Mouse (Mus musculus): Measurements from ENCODE around the gene Dapk1. TPM values are rescaled to one million over a fixed set of nuclear protein-coding genes. Genes with fewer than 3 reads are reported as not detected.
A peak's percentile ranks its signal among the peaks of the same experiment; 100 is the strongest.

The Dapk1 gene
- total RNA-seq, 1 experiment from 2014 or later: 8.6 TPM

DNA sequence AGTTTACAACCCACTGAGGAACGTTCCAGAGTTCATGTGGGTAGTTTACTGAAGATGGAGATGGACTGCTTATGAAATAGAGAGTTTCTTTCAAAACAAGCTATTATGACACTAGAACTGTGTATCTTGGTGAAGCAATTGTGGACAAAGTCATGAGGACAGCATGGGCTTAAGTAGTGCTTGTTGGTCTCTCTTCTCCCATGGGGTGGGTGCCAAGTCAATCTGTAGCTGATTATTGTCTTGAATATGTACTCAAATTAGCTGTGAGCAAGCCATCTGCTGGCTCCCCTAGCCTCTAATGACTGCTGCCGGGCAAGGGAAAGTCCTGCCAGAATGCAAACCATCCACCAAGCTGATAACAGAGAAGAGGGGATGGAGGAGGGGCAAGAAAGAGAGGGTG is 58.3 kb downstream of the Dapk1 start:
- ATAC-seq (replicated peaks; ENCODE audit: low read depth, poor library complexity, severe bottlenecking): no peak

DNA sequence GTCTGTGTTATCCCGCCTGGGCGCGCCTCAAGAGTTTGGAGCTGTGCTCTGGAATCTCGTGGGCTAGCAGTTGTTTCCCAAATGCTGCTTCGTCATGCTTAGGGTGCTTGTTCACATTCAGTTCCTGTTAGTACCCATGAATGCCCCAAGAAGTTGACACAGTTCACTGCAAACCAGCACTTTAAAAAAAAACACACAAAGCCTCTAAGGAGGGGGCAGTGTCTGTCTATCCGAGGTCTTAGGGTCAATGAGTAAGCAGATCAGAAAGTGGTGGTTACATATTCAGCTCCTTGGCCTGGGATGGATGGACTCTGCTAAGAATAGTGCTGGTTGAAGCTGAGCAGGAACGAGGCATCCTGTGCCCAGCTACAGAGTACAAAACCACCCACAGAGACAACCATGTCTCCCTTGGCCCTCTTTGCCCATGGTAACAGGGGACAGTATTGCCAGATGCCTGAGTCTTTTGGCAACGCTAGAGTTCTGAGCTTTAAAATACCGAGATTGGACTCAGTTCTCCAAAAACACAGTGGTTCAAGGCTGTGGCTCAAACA is 59.0 kb downstream of the Dapk1 start:
- ATAC-seq (replicated peaks; ENCODE audit: low read depth, poor library complexity, severe bottlenecking): peak; percentile 45

DNA sequence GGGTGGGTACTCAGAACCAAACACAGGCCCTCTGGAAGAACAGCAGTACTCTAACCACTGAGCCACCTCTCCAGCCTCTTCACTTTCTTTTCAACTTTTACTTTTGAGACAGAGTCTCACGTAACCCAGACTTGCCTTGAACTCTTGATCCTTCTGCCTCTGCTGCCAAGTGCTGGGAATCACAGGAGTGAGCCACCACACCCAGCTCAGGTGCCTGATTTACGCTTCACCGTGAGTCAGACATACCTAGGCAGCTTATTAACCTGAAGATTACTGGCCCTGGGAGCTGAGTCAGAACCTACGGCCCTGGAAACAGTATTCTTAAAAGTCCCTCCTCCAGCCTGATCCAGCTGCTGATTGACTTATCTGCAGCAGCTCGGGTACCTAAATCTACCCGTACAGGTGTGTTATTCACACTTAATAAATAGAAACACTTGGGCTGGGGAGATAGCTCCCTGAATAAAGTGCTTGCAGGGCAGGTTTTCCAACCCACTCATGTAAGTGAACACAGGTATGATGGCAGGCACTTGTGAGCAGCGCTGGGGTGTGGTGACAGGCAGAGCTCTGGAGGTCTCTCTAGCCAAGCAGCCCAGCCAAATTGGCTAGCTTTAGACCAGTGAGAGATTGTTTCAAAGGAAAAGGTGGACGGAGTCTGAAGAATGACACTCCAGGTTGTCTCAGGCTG is 60.9 kb downstream of the Dapk1 start:
- ATAC-seq (replicated peaks; ENCODE audit: low read depth, poor library complexity, severe bottlenecking): no peak

DNA sequence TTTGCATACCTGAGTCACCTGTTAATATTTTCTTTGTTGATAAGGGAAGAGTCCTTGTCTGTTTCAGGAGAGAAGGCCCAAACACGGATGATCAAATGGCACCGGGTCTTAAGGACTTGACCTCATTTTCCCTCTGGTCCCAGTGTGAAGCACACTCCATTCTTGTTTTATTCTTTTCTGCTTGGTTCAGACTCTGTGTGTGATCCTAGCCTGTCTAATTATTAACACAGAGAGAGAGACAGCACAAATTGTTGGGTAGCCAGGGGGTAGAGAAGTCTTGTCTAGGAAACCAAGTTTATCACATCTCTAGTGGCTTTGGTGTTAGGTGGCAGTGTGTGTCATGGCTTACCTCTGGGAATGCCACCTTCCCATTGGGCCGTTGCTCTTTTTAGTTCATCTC is 62.3 kb downstream of the Dapk1 start:
- no peak for ATAC-seq (replicated peaks; ENCODE audit: low read depth, poor library complexity, severe bottlenecking)

DNA sequence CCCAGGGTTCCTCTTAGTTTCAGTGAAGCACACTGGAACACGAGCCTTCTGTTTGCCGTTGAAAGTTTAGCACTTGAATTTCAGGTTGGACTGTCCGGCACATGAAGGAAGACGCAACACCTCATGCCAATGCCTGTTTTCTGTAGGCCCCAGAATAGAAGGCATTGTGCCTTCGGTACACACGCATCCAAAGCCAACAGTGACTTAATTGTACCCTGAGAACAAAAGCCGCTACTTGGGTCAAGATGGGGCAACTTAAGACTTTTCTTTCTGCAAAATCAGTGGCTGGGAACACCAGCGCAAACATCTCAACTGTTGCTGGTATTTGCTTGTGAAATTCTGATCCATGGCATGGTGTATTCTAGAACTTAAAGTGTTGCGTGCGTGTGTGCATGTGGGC is 63.1 kb downstream of the Dapk1 start:
- no peak for ATAC-seq (replicated peaks; ENCODE audit: low read depth, poor library complexity, severe bottlenecking)

DNA sequence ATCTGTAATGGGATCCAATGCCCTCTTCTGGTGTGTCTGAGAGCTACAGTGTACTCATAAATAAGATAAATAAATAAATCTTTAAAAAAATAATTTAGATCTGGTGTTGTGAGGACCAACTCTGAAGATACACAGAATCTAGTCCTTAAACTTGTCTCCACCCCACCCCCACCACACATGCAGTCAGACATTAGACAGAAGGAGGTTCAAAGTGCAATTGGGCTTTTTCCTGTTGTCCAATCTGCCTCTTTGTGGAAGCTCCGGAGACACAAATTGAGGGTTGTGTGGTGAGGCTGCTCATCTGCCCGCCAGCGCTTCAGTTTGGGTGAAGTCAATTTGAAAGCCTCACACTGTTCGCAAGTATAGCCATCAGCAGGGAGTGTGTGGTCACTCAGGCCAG is 63.7 kb downstream of the Dapk1 start:
- no peak for ATAC-seq (replicated peaks; ENCODE audit: low read depth, poor library complexity, severe bottlenecking)

DNA sequence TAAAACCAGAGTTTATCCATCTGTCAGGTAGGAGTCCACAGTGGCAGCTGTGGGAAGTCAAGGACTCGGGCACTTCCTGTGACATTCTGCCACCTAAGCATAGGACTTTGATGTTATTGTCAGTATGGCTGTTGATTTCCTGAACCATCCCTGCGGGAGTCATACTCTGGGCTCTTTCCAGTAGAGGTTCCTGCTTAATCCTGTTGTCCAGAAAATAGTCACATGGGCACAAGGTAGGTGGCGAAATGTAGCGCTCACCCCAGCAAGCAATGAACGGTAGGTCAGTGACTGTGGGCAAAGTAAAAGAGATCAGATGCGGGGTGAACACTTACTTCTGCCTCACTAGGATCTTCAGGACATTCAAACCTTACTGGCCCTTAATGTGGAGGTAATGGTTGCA is 66.3 kb downstream of the Dapk1 start:
- no peak for ATAC-seq (replicated peaks; ENCODE audit: low read depth, poor library complexity, severe bottlenecking)

DNA sequence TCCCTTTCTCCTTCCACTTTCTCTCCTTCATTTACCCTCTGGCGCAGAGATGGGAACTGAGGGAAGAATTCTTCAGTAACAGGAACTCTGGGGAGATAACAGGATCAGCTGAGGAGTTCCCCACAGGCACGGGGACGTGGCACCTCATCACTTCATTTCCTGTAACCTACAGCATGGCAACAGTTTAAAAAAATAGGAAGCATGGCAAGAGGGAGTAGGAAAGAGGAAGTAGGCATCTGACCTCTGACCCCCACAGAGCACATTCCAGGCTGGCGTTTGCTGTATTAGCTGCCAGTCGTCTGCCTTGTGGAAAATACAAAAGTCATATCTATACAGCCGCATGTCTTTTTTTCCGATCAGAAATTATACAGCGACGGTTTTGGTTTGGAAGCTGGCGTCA is 68.9 kb downstream of the Dapk1 start:
- ATAC-seq (replicated peaks; ENCODE audit: low read depth, poor library complexity, severe bottlenecking): peak; percentile 43

DNA sequence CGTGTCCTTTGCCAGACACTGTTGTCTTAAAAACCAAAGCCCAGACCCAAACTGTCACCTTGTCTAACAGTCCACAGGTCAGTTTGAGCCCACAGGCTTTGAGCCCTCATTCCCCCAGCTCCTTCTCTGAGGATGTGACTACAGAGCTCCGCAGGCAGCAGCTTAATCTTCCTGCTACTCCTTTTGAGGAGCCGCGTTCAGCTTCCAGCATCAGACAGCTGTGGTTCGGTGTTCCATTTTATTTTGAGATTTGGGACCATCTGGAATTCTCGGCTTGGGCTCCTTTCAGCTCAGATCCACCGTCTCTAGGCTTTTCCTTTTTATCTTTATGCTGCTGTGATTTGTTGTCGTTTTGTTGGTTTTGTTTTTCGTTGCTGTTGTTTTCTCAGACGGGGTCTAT is 69.5 kb downstream of the Dapk1 start:
- ATAC-seq (replicated peaks; ENCODE audit: low read depth, poor library complexity, severe bottlenecking): no peak

DNA sequence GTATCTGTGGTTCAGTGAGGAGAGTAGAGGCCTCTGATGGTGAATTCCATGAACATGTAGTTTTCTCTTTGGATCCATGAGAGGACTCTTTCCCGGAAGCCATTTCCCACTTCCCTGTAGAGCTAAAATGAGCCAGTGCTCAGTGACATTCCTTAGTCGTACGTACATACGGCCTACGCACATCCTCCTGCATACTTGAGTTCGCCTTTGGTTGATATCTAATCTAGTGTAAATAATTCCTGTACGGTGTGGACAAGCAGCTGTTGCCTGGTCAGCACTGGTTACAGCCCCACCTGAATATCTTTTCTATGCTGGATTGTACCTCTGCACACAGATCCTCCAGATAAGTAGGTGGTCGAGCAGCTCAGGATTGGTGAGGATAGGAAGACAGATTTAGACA is 70.5 kb downstream of the Dapk1 start:
- no peak for ATAC-seq (replicated peaks; ENCODE audit: low read depth, poor library complexity, severe bottlenecking)

DNA sequence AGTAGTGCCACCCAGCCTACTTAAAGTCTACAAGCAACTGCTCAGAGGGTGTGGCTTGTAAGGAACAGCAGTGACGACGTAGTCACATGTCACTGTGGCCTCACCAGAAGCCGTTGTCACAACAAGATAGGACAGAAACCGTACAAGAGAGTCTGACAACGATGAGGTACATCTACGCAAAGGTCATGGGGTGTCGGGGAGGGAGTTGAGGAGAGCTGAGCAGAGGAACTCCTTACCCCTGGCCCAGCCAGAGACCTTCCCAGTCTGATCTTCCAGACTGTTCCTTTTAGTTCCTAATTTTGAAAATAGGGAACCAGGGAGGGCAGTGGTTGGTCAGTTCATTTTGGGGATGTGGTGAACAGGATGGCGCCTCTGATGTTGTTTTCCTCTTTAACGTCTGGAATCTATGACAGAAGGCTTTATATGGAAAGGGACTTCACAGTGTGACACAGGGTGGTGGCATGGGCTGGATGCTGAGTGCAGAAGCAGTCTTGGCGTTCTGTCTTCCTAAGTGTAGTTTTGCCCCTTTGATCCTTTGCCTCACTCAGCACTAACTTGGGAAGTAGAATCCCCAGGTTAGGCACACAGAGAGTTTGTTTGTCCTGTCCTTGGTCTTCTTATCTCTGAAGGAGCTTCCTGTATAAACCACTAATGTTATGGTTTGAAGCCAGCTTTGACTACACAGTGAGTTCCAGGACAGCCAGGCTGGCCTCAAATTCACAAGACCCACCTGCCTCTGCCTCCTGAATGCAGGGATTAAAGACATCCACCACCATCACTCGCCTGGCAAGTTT is 71.3 kb downstream of the Dapk1 start:
- ATAC-seq (replicated peaks; ENCODE audit: low read depth, poor library complexity, severe bottlenecking): peak; percentile 69

DNA sequence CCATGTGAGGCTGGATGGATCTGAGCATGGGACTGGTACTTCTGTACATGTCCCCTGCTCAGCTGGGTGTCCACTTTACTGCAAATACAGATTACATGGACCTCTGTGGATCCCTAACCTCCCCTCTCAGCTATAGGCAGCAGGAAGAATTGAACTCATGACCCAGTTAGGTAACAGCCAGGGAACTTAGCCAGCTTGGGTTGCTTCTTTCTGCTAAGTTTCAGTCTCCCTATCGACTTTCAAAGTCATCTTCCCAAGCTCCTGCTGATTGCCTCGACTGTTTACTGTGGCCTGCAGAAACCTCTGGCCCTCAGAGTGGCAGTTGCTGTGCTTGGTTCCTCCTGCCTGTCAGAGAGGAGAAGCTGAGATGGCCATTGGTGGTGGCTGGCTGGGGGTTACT is 72.6 kb downstream of the Dapk1 start:
- peak; percentile 19; the same call in 1 of the 2 replicates for ATAC-seq (replicated peaks; ENCODE audit: low read depth, poor library complexity, severe bottlenecking)

DNA sequence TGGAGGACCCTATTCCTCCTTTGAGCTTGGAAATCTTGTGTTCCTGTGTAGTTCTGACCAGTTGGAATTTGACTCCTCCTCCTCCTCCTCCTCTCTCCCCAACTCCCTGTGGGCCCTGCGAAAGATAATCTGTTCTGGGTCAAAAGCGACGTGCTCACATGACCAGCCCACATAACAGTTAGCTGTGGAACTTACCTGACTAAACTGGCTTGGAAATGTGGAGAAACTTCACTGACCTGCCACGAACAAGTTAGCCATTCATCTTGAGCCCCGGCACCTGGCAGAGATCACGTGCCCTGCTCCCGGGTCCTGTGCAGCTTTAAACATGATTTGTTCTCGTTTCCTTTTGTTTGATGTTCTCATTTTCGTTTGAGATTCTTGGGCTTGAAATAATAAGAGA is 73.2 kb downstream of the Dapk1 start:
- ATAC-seq (replicated peaks; ENCODE audit: low read depth, poor library complexity, severe bottlenecking): no peak

DNA sequence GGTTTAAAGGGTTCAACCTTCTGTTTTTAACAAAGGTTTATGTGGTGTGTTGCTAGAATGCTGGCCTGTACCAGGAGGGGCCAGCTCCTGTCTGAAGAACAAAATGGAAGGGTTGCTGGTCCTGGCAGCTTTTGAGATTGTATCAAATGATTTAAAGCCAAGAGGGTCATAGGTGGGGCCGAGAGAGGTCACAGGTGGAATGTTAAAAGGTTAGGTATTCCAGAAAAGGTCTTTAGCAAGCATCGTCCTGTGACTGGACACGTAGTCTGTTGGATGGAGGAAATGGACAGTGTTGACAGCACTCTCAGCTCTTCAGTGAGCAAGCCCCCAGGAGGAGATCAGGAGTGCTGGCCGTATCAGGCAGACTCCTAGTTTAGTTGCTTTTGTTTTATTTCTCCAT is 73.7 kb downstream of the Dapk1 start:
- no peak for ATAC-seq (replicated peaks; ENCODE audit: low read depth, poor library complexity, severe bottlenecking)

DNA sequence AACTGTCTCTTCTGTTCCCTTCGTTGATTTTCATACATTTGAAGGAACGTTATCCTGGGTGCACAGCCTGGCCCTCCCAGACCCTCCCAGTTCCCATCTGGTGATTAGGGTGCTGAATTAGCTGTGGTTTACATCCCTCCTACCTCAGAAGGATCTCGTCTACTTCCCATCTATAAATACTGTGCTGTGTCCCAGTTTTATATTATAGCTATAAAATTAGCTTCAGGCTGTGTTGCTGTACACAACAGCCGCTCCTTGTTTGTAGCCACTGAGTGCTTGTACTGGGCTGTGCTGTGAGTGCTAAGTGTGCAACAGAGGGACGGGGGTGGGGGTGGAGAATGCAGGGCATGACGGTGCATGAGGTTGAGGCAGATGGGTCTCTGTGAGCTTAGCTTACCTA is 77.2 kb downstream of the Dapk1 start:
- no peak for ATAC-seq (replicated peaks; ENCODE audit: low read depth, poor library complexity, severe bottlenecking)

DNA sequence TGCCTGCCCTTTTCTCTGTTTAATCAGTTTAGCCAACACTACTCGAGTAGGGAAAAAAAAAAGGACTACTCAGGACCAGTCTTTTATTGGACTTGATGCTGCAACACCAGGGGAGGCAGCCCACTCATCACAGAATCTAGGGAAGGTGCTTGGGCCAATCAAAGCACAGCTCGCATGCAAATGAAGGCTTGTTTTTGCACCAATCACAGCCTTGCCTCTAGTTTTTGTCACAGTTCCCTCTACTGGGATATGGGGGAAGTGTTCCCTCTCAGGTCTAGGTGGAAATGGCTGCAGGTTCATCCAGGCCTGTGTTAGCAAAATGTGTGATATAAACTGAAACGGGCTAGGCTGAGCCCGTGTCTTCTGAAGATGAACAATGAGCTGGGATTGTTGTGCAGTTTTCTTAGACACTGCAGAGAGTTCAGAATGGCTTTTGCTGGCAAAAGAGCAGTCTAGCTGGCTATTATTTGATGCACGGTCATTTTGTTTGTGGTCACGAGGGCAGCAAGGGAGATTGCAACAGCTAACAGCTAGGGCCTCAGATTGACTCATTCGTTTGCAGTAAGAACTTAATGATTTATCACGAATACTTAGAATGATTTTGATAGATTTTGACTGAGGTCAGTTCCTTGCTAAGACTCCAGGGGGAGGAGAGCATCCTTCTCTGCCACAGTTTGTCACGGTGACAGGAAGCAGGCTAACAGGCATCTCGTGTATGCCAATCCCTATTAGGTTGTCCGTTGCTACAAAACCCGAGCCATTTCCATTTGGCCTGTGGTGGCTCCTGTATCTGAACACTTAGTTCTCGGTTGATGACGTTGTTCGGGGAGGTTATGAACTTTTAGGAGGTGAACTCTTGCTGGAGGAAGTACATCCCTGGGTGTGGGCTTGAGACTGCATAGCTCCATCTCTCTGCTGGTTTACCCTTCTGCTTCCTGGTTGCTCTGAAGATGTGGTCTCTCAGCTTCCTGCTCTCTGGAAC is 81.3 kb downstream of the Dapk1 start:
- no peak for ATAC-seq (replicated peaks; ENCODE audit: low read depth, poor library complexity, severe bottlenecking)

DNA sequence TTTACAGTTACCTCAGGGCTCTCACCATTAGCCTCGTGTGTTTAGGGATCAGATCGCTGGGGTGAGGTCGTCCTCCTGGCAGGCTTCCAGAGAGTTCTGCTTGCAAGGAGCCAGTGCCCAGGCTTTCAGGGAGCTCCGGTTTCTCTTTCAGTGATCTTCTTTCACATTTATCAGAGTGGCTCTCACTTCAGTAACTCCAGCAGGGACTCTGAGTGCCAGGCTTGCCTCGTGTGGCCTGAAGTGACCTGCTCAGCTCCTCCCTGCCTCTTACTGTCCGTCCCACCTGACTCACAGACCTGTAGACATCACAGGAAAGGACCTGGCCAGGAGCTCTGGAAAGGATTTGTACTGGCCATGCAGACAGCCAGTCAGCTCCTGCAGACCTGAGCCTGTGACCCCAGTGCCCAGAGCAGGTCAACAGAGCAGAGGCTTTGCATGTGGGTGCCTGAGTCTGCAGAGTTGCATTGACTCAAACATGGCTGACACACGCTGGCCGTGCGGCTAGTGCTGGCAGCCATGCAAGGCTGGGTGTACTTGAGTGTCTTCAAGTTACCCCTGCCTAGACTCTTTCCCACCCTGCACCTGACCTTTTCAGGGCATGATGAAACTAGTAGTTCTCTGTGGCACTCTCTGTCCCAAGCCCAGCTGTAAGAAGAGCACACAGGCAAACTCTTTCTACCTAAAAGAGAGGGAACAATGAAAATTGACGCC is 82.5 kb downstream of the Dapk1 start:
- no peak for ATAC-seq (replicated peaks; ENCODE audit: low read depth, poor library complexity, severe bottlenecking)

DNA sequence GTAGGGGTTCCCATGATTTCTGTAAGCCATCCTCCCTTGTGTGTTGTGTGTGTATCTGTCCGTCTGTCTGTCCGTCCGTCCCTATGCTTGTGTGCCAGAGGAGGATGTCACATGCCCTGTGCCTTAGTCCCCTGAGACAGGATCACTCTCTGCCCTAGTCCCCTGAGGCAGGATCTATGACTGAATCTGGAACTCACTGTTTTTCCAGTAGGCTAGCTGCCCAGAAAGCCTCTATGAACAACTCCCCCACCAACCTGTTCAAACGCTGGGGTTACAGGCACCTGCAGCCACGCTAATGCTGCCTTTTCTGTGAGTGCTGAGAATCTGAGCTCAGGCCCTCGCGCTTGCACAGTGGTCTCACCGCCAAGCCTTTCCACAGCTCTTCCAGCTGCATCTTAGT is 83.1 kb downstream of the Dapk1 start:
- no peak for ATAC-seq (replicated peaks; ENCODE audit: low read depth, poor library complexity, severe bottlenecking)

DNA sequence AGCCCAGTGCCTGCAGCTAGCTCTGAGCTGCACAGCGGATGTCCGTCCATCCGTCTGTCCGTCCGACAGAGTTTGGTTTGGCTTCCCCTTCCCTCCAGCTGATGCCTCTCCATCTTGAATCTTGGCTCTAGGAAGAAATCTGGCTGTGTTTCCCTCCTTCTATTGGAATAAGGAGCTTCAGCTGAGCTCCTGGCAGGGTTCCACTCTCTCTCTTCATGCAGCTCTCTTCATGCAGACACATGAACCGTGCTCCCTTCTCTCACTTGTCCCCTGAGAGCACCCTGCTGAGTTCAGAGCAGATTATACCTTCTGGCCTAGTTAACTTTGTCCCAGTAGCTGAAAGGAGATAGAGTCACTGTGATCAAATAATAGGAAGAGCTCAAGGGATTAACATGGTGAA is 83.5 kb downstream of the Dapk1 start:
- no peak for ATAC-seq (replicated peaks; ENCODE audit: low read depth, poor library complexity, severe bottlenecking)
